Mouse (Mus musculus) kidney, adult 18-20 months (tissue): ENCODE data around the gene Tgm7.
"Not testable (repeated sequence)": the region's sequence is repeated elsewhere in the genome, so short reads cannot be mapped to it uniquely, and the experiment has no call there.

ENCODE experiments used
- DNase-seq: peaks from one replicate; pipeline ENCODE4 v3.0.0; 2021

Tgm7 gene

GRCm38 (mm10) chr2:121109695-121110094 lies at the start of gene Tgm7:
Gene Tgm7 (minus strand): TSS chr2:121109795.
- no peak for DNase-seq

- no peak for DNase-seq
These were observed 43.5 kb upstream of the Tgm7 start for GRCm38 (mm10) chr2:121153100-121153499.

GRCm38 (mm10) chr2:121149679-121150078 lies 40.1 kb upstream of the Tgm7 start:
- no peak for DNase-seq

GRCm38 (mm10) chr2:121142415-121142814 lies 32.8 kb upstream of the Tgm7 start:
- DNase-seq = no peak

GRCm38 (mm10) chr2:121141216-121142035 lies 31.8 kb upstream of the Tgm7 start:
- DNase-seq = no peak

- DNase-seq = peak; percentile 96
These were observed 30.7 kb upstream of the Tgm7 start, which contains the start of the genes Adal and Lcmt2 for GRCm38 (mm10) chr2:121140018-121140882. Gene Adal (plus strand): TSS chr2:121140428. Gene Lcmt2 (minus strand): TSS chr2:121140653.

GRCm38 (mm10) chr2:121139266-121140017 lies 29.8 kb upstream of the Tgm7 start:
- peak; percentile 71 for DNase-seq

- DNase-seq = no peak
These were observed 27.8 kb upstream of the Tgm7 start for GRCm38 (mm10) chr2:121137371-121137770.

GRCm38 (mm10) chr2:121132822-121133221 lies 23.2 kb upstream of the Tgm7 start:
- no peak for DNase-seq

- DNase-seq = no peak
These were observed 19.4 kb upstream of the Tgm7 start for GRCm38 (mm10) chr2:121128865-121129620.

- DNase-seq = peak; percentile 12
These were observed 17.9 kb upstream of the Tgm7 start for GRCm38 (mm10) chr2:121127536-121127935.

GRCm38 (mm10) chr2:121126302-121126701 lies 16.7 kb upstream of the Tgm7 start:
- DNase-seq = not testable (repeated sequence)

GRCm38 (mm10) chr2:121119260-121119659 lies 9.7 kb upstream of the Tgm7 start:
- no peak for DNase-seq

GRCm38 (mm10) chr2:121115418-121115817 lies 5.8 kb upstream of the Tgm7 start:
- no peak for DNase-seq

GRCm38 (mm10) chr2:121105940-121106339 lies 3.7 kb downstream of the Tgm7 start:
- DNase-seq = no peak

GRCm38 (mm10) chr2:121102051-121102450 lies 7.5 kb downstream of the Tgm7 start:
- peak; percentile 73 for DNase-seq

- DNase-seq = no peak
These were observed 19.8 kb downstream of the Tgm7 start for GRCm38 (mm10) chr2:121089751-121090150.

GRCm38 (mm10) chr2:121088507-121088906 lies 21.1 kb downstream of the Tgm7 start:
- DNase-seq = no peak

GRCm38 (mm10) chr2:121085480-121086185 lies 24.0 kb downstream of the Tgm7 start, which contains the start of gene Tgm5:
Gene Tgm5 (minus strand): TSS chr2:121085841.
- no peak for DNase-seq

GRCm38 (mm10) chr2:121082626-121083025 lies 27.0 kb downstream of the Tgm7 start:
- DNase-seq = no peak

- no peak for DNase-seq
These were observed 34.8 kb downstream of the Tgm7 start for GRCm38 (mm10) chr2:121074747-121075146.
